Mouse (Mus musculus) thymus, postnatal 14 days (tissue): Measurements from ENCODE around the gene Ppp6r2.
A peak's percentile ranks its signal among the peaks of the same experiment; 100 is the strongest.

Source experiments
- DNase-seq: peaks from one replicate; pipeline ENCODE4 v3.0.0; 2021

The Ppp6r2 gene

GRCm38 (mm10) chr15:89275497-89275896 lies 64.1 kb downstream of the Ppp6r2 start:
- no peak for DNase-seq

- no peak for DNase-seq
These were observed 66.0 kb downstream of the Ppp6r2 start for GRCm38 (mm10) chr15:89277366-89277765.

GRCm38 (mm10) chr15:89282546-89282945 lies 71.2 kb downstream of the Ppp6r2 start:
- DNase-seq = peak; percentile 48

GRCm38 (mm10) chr15:89284094-89284493 lies 72.7 kb downstream of the Ppp6r2 start:
- no peak for DNase-seq

DNA sequence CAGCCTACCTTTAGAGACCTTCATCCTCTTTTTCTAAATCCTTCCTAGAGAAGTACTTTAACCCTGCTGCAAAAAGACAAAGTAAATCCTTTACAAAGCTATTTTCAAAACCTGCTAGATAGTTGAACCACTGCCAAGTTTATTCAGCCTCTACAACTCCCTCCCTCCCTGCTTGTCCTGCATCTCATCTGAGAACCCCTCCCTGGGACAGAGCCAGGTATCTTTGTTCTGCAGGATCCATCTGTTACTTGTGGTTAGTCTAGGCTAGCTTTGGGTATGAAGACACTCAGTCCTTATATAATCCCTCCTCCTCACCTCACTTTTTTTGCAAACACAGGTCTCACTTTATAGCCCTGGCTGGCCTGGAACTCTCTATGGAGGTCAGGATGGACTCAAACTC lies 73.7 kb downstream of the Ppp6r2 start:
- DNase-seq = no peak

DNA sequence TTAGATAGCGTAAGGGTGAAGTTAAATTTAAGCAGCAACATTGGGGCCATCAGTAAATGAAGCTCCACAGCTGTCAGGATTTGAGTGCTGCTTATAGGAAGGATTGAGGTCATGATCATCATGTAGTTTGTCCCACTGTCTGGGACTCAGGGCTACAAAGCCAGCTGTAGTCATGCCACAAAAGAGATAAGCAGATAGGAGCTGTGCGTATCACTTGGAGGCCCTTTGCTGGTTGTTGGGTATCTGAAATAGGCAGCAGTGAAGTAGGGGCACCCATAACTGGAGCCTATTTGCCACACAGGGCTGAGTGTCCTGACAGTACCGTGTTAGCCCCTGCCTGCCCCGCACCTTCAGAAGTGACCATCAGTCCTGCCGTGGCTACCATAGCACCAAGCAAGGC lies 74.1 kb downstream of the Ppp6r2 start:
- DNase-seq = no peak

- peak; percentile 47 for DNase-seq
These were observed 74.8 kb downstream of the Ppp6r2 start for GRCm38 (mm10) chr15:89286114-89286513.

GRCm38 (mm10) chr15:89286582-89286981 lies 75.2 kb downstream of the Ppp6r2 start:
- no peak for DNase-seq

DNA sequence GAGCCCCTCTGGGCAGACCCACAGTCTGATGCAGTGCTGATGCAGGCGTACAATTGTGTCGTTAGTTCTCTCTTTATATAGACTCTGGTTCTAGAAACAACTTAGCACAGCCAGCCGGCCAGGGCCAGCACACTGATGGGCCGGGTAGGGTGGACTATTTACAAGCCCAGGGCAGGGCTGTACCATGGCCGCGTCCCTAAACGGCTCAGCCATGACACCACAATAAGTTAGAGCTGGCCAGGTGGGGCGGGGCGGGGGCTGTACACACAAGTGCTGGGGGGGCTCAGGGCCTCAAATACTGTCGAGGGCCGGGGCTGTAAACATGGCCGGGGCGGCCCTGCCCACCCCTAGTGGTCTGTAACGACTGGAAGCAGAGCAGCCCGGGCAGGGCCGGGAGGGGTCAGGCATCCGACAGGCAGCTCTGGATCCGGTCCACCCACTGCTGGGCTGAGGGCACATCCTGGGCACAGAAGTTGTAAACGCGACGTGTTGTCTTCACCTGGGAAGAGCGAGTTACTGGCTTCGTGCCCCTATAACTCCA lies 76.9 kb downstream of the Ppp6r2 start:
- no peak for DNase-seq

DNA sequence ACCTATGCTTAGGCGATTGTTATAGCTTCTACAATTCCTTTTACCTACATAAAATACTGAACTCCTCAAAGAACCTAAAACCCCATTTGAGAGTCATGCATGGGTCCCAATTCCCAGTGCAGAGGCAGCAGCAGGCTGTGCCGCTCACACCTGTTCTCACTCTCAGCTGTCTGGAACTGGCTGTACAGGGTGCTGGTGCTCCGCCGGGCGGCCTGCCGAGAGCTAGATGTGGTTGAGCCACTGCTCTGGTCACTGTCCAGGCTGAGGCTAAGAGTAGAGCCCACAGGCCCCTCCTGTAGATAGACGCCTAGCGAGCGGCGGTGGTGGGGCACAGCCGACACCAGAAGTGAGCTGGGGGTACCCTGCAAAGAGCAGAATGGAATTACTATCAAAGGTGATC lies 78.1 kb downstream of the Ppp6r2 start:
- DNase-seq = no peak

- DNase-seq = no peak
These were observed 80.2 kb downstream of the Ppp6r2 start for GRCm38 (mm10) chr15:89291521-89291920.

GRCm38 (mm10) chr15:89292795-89293194 lies 81.4 kb downstream of the Ppp6r2 start:
- no peak for DNase-seq

- DNase-seq = no peak
These were observed 82.4 kb downstream of the Ppp6r2 start for GRCm38 (mm10) chr15:89293778-89294177.

DNA sequence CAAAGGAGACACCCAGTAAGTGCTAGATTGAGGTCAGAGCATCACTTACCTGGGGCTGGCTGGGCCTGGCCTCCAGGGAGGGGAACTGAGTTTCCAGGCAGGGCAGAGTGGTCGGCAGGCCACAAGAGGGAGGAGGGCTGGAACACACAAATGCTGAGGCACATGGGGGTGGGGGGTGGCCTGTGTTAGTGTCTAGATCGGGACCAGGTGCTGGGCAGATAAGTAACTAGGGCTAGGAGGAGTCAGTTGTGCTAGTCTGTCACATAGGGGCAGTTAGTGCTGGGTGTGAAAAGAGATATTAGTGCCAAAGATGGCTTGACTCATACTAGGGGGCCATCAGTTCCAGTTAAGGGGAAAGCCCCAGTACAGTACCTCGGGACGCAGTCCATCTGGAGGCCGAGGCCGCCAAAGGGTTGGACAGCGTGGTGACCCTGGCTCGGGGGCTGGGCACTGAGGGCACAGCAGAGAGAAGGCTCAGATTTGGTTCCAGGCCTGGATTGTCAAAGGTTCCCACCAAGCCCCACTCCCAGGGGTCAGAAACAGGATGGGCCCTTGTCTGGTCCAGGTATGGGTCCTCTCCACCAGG lies 84.3 kb downstream of the Ppp6r2 start:
- DNase-seq = no peak

DNA sequence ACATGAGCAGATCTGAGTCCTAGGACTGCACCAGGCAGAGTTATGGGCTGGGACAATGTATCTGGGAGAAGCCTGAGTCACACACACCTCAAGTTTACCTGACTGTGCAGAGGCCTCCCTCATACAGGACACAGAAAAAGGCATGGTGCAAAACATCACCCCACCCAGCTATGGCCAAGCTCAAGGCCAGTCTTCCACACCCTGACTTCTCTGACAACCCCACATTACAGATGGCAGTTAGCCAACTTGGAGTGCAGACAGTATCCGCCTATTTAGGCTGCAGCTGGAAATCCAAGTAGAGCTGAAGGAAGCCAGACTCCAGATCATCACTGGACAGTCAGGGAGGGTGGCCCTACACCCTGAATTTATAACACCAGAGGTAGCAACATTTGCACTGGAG lies 85.1 kb downstream of the Ppp6r2 start:
- DNase-seq = no peak

- DNase-seq = no peak
These were observed 86.3 kb downstream of the Ppp6r2 start for GRCm38 (mm10) chr15:89297695-89298094.

DNA sequence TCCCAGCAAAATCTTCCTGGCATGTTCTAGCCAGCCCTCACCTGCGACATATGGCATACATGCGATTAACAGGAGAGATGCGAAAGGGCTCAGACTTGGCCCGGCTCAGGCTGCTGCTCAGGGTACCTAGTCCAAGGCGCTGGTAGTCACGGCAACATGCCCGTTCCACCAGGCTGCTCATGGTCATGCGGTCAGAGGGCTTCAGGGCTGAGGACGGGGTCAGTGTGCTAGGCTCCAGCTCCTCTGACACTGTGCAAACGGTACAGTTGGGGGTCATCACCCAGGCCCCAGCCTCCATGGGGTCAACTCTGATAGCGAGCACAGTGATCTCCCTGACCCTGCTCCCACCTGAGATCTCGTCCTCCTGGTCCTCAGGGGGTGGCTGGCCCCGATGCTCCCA lies 88.8 kb downstream of the Ppp6r2 start:
- DNase-seq = no peak

DNA sequence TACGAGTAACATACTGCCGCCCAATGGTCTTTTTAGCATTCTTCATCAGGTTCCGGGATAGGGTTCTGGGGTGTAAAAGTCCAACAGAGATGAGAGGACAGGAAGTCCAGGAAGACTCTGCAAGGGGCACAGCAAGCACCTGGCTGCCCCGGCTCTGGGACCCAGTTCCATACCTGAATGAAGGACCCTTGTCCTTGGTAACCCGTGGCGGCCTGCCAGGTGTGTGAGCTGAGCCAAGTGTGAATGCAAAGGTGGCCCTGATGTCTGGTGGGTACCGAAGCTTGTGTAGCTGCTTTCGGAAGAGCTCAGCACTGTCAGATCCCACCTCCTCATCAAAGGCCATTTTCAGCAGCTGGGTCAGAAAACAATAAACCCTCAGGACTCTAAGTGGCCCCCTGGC lies 89.2 kb downstream of the Ppp6r2 start:
- DNase-seq = no peak

DNA sequence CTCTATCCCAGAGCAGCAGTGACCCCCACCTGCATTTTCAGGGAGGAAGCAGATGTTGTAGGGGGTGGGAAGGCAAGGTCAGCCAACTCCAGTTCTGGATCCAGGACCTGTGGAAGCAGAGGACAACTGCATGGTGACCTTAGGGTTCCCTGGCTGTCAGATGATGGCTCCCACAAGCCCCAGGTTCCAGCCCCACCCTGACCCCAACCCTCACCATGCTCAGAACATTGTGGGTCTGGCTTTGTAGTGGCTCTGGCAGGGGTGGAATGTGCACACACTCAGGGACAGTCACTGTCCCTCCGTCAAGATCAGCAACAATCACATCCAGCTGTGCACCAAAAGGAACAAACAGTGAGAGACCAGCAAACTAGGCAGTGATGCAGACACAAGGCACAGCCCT lies 94.6 kb downstream of the Ppp6r2 start:
- no peak for DNase-seq

DNA sequence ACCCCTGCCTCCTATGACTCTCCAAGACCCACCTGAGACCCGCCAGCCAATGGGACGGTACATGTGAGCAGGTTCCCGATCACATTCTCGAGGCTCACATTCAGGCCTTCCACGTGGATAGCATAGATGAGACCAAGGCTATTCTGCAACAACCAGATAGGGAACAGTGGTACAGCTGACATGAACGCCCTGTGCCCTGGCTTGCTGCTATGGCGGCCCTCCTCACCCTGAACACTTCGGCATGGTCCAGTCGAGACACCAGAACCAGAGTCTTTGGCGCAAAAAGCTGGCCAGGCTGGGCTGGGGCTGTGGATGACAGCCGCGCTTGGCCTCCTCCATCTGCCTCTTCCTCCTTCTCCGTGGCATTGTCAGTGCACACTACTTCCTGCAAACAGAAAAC lies 96.1 kb downstream of the Ppp6r2 start:
- no peak for DNase-seq

DNA sequence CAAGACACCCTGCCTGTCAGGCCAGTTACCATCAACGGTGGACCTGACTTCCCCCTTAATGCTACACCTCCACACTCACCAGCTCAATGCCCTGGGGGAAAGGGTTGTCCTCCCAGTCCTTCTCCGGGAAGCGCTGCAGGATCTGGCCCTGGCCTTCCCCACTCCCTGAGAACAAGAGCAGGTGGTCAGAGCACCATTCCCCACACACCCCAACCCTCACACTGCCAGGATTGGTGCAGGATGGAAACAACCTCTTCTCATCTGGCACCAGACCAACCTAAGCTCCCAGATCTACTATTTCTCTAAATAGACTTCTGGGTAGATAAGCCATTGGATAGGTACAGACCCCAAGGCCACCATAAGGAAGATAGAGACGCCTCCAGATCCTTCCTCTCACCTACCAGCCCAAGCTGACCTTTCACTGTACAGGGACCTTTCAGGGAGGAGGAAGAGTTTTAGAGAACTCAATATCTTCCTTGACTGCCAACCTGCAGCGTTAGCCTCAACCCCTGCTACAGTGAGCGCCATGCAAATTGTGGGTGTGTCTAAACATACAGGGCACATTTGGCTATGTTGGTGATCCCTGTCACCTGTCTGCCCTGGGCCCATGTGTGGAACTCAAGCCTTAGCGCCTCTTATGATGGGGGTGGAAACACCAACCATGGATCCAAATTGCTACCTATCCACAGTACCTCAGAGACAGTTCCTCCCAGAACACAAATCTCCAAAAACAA lies 97.2 kb downstream of the Ppp6r2 start:
- DNase-seq = peak; percentile 8

- peak; percentile 87 for DNase-seq
These were observed 98.7 kb downstream of the Ppp6r2 start for GRCm38 (mm10) chr15:89309962-89310498.

- peak; percentile 6 for DNase-seq
These were observed 102.0 kb downstream of the Ppp6r2 start for GRCm38 (mm10) chr15:89313359-89313758.

DNA sequence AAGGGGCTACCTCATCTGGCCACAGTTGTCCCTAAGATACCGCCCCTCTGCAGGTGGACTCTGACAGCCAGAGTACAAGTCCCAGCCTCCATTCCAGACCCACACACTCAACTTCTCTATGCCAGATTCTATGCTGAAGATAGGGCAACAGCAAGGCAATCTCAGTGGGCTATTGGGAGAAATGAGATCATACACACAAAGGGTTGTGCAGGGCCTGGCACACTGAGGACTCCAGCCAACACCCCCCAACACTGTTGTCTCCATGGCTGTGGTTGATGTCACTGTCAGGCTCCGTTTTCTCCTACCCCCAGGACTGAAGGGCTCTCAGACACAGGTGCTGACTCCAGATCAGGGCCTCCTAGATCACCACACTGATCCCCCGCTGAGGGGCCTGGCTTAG lies 102.8 kb downstream of the Ppp6r2 start:
- no peak for DNase-seq
